ENCODE assay signal across 14 mouse cellular contexts in the genomic region with DNA sequence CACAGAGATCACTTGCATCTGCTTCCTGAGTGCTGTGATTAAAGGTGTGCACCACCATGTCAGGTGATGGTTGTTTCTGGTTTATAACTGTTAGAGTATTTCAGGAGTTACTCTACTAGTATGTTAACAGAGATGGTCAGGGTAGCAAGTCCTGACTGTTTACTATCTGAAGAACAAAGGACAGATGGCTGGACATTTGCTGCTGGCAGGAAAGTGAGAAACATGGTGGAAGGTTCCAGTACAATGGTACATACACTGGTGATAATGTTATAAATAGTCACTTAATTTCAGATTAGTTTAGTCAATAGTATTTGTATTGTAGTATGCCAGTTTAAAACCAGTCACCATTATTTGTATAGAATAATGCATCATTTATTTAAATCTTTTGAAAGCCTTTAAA.
"Had no signal": no experiment of that assay in that cellular context is flagged by ENCODE, and none has a peak within 500 bp of the region (broad histone marks: within the 10 kb centered on the region; RNA-seq: fewer than 3 reads in every experiment).

No protein-coding gene starts in this region.

- ATAC-seq: hindbrain, postnatal 0 days; intestine, embryonic 16.5 days; liver, embryonic 12.5 days had no signal

- DNase-seq: gastrocnemius, postnatal 14 days; gastrocnemius, postnatal 36 days; heart, adult 11 months; heart, adult 2 months; heart, postnatal 14 days; heart, postnatal 36 days; kidney, adult 11 months; kidney, adult 8-10 months; kidney, postnatal 10 days; kidney, postnatal 25 days; kidney, postnatal 4 days had no signal
